Mouse (Mus musculus) liver, adult 2 months (tissue): ENCODE measurements around the gene Ap2m1. TPM values are rescaled to one million over a fixed set of nuclear protein-coding genes. Genes with fewer than 3 reads are reported as not detected.
"Not testable (repeated sequence)": the region's sequence is repeated elsewhere in the genome, so short reads cannot be mapped to it uniquely, and the experiment has no call there.

Experiments
- DNase-seq: peaks from one replicate; pipeline ENCODE4 v3.0.0-alpha.2; 2011; ENCODE audit warnings: low read depth, low spot score; ENCODE audit errors: extremely low read depth
- H3K27ac ChIP-seq: fragments of 200-500 bp; replicated peaks from 2 replicates; pipeline ENCODE4 v1.5.1; 2012; ENCODE audit warnings: low read depth, mild to moderate bottlenecking, control low read depth, inconsistent platforms, low read length; ENCODE audit not compliant: insufficient read depth
- H3K27me3 ChIP-seq: fragments of 200-500 bp; 2 replicates; pipeline ENCODE4 v1.6.1; 2012; ENCODE audit warnings: mild to moderate bottlenecking, moderate library complexity, low read length, inconsistent platforms; ENCODE audit not compliant: control insufficient read depth, insufficient read depth
- H3K36me3 ChIP-seq: fragments of 200-500 bp; 2 replicates; pipeline ENCODE4 v1.6.1; 2012; ENCODE audit warnings: low read length, inconsistent platforms; ENCODE audit not compliant: control insufficient read depth, insufficient read depth
- H3K4me1 ChIP-seq: fragments of 200-500 bp; 2 replicates; pipeline ENCODE4 v1.6.1; 2011; ENCODE audit warnings: low read length; ENCODE audit not compliant: control insufficient read depth, insufficient read depth
- H3K4me3 ChIP-seq: fragments of 200-500 bp; 2 replicates; pipeline ENCODE4 v1.5.1; 2011; ENCODE audit warnings: low read depth, mild to moderate bottlenecking, control low read depth, low read length, moderate library complexity; ENCODE audit not compliant: insufficient read depth
- H3K79me2 ChIP-seq: fragments of 200-500 bp; 2 replicates; pipeline ENCODE4 v1.6.1; 2012; ENCODE audit warnings: inconsistent platforms, mild to moderate bottlenecking, low read length, moderate library complexity; ENCODE audit not compliant: control insufficient read depth, insufficient read depth
- H3K9ac ChIP-seq: fragments of 200-500 bp; 2 replicates; pipeline ENCODE4 v1.6.1; 2012; ENCODE audit warnings: low read depth, mild to moderate bottlenecking, control low read depth, inconsistent platforms, low read length
- CTCF ChIP-seq: fragments of 200-500 bp; IDR thresholded peaks from 2 replicates; pipeline ENCODE4 v1.5.1; 2011; ENCODE audit warnings: low read depth, low read length, control low read depth
- POLR2A ChIP-seq: fragments of 200-500 bp; IDR thresholded peaks from 2 replicates; pipeline ENCODE4 v1.6.1; 2011; ENCODE audit warnings: low read length, control low read depth; ENCODE audit not compliant: insufficient read depth; ENCODE audit errors: extremely low read depth
- WGBS: fragments of 180-500 bp; shearing (Covaris S2); methylation state at CpG from one replicate; pipeline ENCODE4 v1.1.7; 2018; 5-methylcytosine and 5-hydroxymethylcytosine counted together
- polyA plus RNA-seq: library from polyadenylated mRNA; depleted of rRNA; stranded (reverse); fragments of >200 nt; gene quantifications from 2 replicates; pipeline ENCODE4 v1.2.3, GENCODE M21; 2012; rRNA removed
- total RNA-seq: library from RNA; depleted of rRNA; stranded (reverse); fragments of >200 nt; gene quantifications from 2 replicates; pipeline ENCODE4 v1.2.3, GENCODE M21; 2014; rRNA removed

Gene Ap2m1
- 151 and 236 TPM in 2 replicates for total RNA-seq
- 298 and 343 TPM in 2 replicates for polyA plus RNA-seq

DNA sequence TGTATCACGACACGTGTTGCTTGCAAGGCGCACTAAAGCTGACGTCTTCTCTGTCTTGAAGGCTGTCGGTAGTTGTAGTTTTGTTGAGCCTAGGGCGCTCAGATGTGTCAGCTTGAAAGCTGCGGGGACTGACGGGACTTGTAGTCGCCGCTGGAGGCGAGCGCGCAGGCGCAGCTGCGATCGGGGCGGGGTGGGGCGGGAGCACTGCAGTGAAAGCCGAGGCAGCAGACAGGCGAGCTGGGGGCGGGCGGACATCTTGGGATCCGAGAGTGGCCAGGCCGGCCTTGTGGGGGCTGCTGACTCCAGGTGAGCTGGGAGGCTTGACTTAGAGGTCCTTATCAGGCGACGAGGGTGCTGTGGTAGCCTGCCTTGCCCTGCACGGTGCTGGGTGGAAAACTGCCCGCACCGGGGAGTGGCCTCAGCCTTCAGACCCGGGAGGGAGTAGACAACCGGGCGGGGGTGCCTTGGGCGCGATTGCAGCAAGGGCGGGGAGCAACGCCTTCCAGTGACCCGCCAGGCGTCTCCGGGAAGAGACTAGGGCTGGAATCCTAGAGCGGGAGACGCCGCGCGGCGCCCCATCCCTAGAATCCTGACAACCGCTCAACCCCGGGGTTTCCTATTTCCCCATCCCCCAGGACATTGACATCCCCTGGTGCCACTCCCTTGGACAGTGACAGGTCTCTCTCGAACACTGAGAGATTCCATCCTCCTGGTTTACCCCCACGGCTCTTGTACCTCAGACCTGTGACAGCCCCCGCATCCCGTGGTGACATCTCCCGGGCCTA, at the start of gene Ap2m1:
Gene Ap2m1 (plus strand): TSS at position 183 of the 785 bp plus-strand sequence.
- no peaks in the 10 kb centered on the region for H3K27me3 ChIP-seq
- WGBS = 1% methylated on average over 52 of the region's 52 CpGs
- H3K27ac ChIP-seq = peak within 1 kb of the TSS; percentile 90
- peaks cover 25% of the 10 kb centered on the region for H3K36me3 ChIP-seq
- peak; percentile 100 for DNase-seq
- TF ChIP-seq CTCF (no peak), POLR2A (peak; percentile 85)
- H3K79me2 ChIP-seq = peaks cover 12% of the 10 kb centered on the region; the same call in 1 of the 2 replicates
- H3K9ac ChIP-seq = peak within 1 kb of the TSS; percentile 95
- H3K4me3 ChIP-seq = peak within 1 kb of the TSS; percentile 96
- H3K4me1 ChIP-seq = peaks cover 11% of the 10 kb centered on the region

GRCm38 (mm10) chr16:20486048-20486447, 49.2 kb upstream of the Ap2m1 start:
- H3K4me1 ChIP-seq = no peaks in the 10 kb centered on the region
- H3K4me3 ChIP-seq = no peak overlapping the region
- WGBS = 83% methylated on average over 3 of the region's 3 CpGs
- no peak overlapping the region for H3K9ac ChIP-seq
- H3K27me3 ChIP-seq = no peaks in the 10 kb centered on the region
- no peak for TF ChIP-seq POLR2A
- TF ChIP-seq CTCF = no peak
- no peak overlapping the region for H3K27ac ChIP-seq
- no peaks in the 10 kb centered on the region for H3K36me3 ChIP-seq
- DNase-seq = no peak
- no peaks in the 10 kb centered on the region for H3K79me2 ChIP-seq

DNA sequence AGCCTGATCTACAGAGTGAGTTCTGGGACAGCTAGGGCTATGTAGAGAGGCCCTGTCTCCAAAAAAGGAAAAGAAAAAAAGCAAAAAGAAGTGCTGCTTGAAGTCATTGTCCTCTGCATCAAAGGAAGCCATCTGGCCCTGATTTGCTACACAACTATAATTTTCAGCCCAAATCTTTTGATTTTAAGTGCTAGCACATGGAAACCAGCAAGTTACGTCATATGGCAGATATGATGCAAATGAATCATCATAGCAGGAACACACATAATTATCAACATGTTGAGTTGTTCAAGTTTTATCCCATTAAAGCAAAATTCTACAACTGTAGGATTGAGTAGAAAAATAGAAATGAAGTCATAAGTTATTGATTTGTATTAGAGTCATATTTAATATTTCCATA, 47.1 kb upstream of the Ap2m1 start:
- DNase-seq = no peak
- WGBS = 100% methylated on average over 1 of the region's 1 CpGs
- H3K9ac ChIP-seq = no peak overlapping the region
- no peaks in the 10 kb centered on the region for H3K4me1 ChIP-seq
- no peaks in the 10 kb centered on the region for H3K36me3 ChIP-seq
- no peak for TF ChIP-seq POLR2A
- no peak for TF ChIP-seq CTCF
- H3K79me2 ChIP-seq = no peaks in the 10 kb centered on the region
- no peak overlapping the region for H3K27ac ChIP-seq
- no peaks in the 10 kb centered on the region for H3K27me3 ChIP-seq
- H3K4me3 ChIP-seq = no peak overlapping the region

- WGBS = 86% methylated on average over 9 of the region's 9 CpGs
- H3K27me3 ChIP-seq, H3K9ac ChIP-seq, H3K36me3 ChIP-seq, H3K79me2 ChIP-seq, DNase-seq, H3K4me3 ChIP-seq, H3K4me1 ChIP-seq, H3K27ac ChIP-seq: not testable (repeated sequence)
Measured at GRCm38 (mm10) chr16:20488751-20489150, 46.5 kb upstream of the Ap2m1 start.

- H3K36me3 ChIP-seq = no peaks in the 10 kb centered on the region
- H3K27me3 ChIP-seq = no peaks in the 10 kb centered on the region
- TF ChIP-seq CTCF (no peak), POLR2A (no peak)
- no peaks in the 10 kb centered on the region for H3K79me2 ChIP-seq
- no peak overlapping the region for H3K27ac ChIP-seq
- no peaks in the 10 kb centered on the region for H3K4me1 ChIP-seq
- no peak overlapping the region for H3K4me3 ChIP-seq
- DNase-seq = no peak
- H3K9ac ChIP-seq = no peak overlapping the region
- whole genome bisulfite sequencing = 90% methylated on average over 2 of the region's 2 CpGs
Measured at GRCm38 (mm10) chr16:20489233-20489632, 46.0 kb upstream of the Ap2m1 start.

GRCm38 (mm10) chr16:20490581-20490980, 44.7 kb upstream of the Ap2m1 start:
- Histone ChIP-seq H3K9ac (no peak overlapping the region), H3K27ac (no peak overlapping the region), H3K4me1 (no peaks in the 10 kb centered on the region), H3K79me2 (no peaks in the 10 kb centered on the region), H3K27me3 (no peaks in the 10 kb centered on the region), H3K36me3 (no peaks in the 10 kb centered on the region), H3K4me3 (no peak overlapping the region)
- WGBS = 46% methylated on average over 2 of the region's 2 CpGs
- DNase-seq = no peak
- TF ChIP-seq POLR2A (no peak), CTCF (no peak)
